Mouse (Mus musculus) liver, embryonic 14.5 days (tissue): ENCODE results near the gene Gng11.

Experiments
- CTCF ChIP-seq: IDR thresholded peaks from 2 replicates; pipeline ENCODE4 v1.5.1; 2016; ENCODE audit warnings: antibody characterized with exemption, low read depth, control low read depth
- EP300 ChIP-seq: IDR thresholded peaks from 2 replicates; pipeline ENCODE4 v1.6.1; 2016; ENCODE audit warnings: antibody characterized with exemption, low read depth

DNA sequence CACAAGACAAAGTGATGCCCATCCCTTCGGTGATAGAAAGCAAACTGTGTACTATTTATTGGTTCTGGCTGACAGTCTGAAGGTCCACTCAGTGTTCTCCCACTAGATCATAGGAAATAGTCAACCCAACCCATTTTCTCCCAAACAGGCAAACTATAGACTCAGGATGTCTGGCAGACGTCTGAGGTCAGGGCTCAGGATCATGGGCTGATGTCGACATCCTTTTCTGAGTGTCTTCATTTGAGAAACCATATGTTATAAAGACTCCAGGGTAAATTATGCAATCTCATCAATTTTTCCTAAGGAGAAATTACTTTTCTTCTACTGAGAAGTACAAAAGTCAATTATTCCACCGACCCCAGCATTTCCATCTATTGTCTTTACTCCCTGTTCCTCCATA, 5.6 kb upstream of the Gng11 start:
- no peak for TF ChIP-seq CTCF
- TF ChIP-seq EP300, result no peak
